In the genomic region with DNA sequence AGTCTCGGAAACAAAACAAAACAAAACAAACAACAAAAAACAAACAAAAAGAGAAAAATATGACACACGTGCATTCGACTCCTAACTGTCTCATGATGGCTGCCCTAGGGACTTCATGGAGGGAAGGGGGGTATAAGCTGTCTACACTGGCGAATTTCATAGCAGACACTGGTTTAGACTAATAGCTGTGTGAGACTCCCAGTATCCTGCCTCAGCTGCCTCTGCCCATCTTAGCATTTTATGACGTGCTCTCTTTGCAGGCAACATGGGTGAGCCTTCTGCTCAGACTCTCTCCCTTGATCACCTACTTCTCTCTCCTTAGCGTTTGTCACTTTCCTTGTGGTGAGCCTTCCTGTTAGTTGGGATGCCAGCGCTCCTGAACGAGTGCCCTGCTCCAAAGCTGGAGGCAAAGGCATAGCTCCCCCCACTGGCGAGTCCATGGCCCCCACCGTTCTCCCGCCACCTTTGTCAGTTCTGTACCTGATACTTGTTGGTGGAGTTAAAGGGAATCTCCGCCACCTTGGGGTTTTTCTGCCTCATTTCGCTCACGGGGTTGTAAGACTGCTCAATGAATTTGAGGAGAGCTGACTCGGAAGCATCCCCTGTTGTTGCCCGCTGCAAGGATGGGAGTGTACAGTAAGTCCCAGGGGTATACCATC, we compare ENCODE assay signal across 9 mouse cellular contexts. TPM values are rescaled to one million over a fixed set of nuclear protein-coding genes. Genes with fewer than 3 reads are reported as not detected.
DNase-seq lines count a peak whose midpoint lies in the region; ATAC-seq and TF ChIP-seq lines count a peak whose summit lies in the region.
"Had no signal": no experiment of that assay in that cellular context is flagged by ENCODE, and none has a peak within 500 bp of the region (broad histone marks: within the 10 kb centered on the region; RNA-seq: fewer than 3 reads in every experiment).

No protein-coding gene starts in this region.

- H3K9me3 ChIP-seq in hindbrain, embryonic 13.5 days: no peaks in the 10 kb centered on the region
- H3K9me3 ChIP-seq in hindbrain, embryonic 16.5 days (ENCODE audit: control insufficient read depth, low read length): no peaks in the 10 kb centered on the region
- H3K9me3 ChIP-seq in embryonic facial prominence, embryonic 10.5 days: no peaks in the 10 kb centered on the region
- no peaks in the 10 kb centered on the region for H3K9me3 ChIP-seq in heart, postnatal 0 days (replicated peaks; ENCODE audit: control insufficient read depth, low read length)

- H3K27ac ChIP-seq in hindbrain, embryonic 13.5 days: no peak overlapping the region
- H3K27ac ChIP-seq in hindbrain, embryonic 16.5 days (ENCODE audit: low read depth, low read length): no peak overlapping the region
- H3K27ac ChIP-seq in embryonic facial prominence, embryonic 10.5 days (replicated peaks): no peak overlapping the region
- peak overlapping the region; percentile 92; the same call in 1 of the 2 replicates for H3K27ac ChIP-seq in heart, postnatal 0 days (ENCODE audit: low read depth)

- peak; percentile 50 for DNase-seq in ES-CJ7 (ENCODE audit: low read depth, low spot score)
- DNase-seq in embryonic facial prominence, embryonic 10.5 days (ENCODE audit: low spot score): peak; percentile 41
- DNase-seq in heart, postnatal 0 days (ENCODE audit: low spot score): no peak
- peak; percentile 46 for DNase-seq in lung, postnatal 10 days
- DNase-seq in layer of hippocampus, adult 8-10 months (ENCODE audit: low spot score in 2 of 2): no peak
- no peak for DNase-seq in T-cell, adult 2 months (ENCODE audit: low spot score)

- TF ChIP-seq EP300 in heart, postnatal 0 days (IDR thresholded peaks at IDR 0.05; ENCODE audit: low read depth): no peak

- H3K9ac ChIP-seq in hindbrain, embryonic 13.5 days: no peak overlapping the region
- no peak overlapping the region for H3K9ac ChIP-seq in hindbrain, embryonic 16.5 days (ENCODE audit: low read depth, low read length)
- 0 out of 2 replicates have a peak overlapping the region, but pooled peaks have one; percentile 14 for H3K9ac ChIP-seq in heart, postnatal 0 days (replicated peaks; ENCODE audit: low read depth, low read length)

- WGBS in hindbrain, embryonic 13.5 days: 33% methylated on average over 16 of the region's 16 CpGs
- WGBS in hindbrain, embryonic 16.5 days: 32% methylated on average over 16 of the region's 16 CpGs
- 26% methylated on average over 16 of the region's 16 CpGs for WGBS in embryonic facial prominence, embryonic 10.5 days
- 28% methylated on average over 16 of the region's 16 CpGs for WGBS in heart, postnatal 0 days

- H3K4me2 ChIP-seq in hindbrain, embryonic 13.5 days: 0 out of 2 replicates have a peak overlapping the region, but pooled peaks have one; percentile 15
- H3K4me2 ChIP-seq in hindbrain, embryonic 16.5 days (ENCODE audit: low read length): no peak overlapping the region; the same call in 1 of the 2 replicates
- H3K4me2 ChIP-seq in heart, postnatal 0 days (ENCODE audit: low read depth, low read length): peak overlapping the region; percentile 37

- TF ChIP-seq CTCF in heart, postnatal 0 days (IDR thresholded peaks at IDR 0.05; ENCODE audit: low read depth): peak; percentile 58

- H3K27me3 ChIP-seq in hindbrain, embryonic 13.5 days: 0 out of 2 replicates have a peak, but pooled peaks cover 12% of the 10 kb centered on the region
- H3K27me3 ChIP-seq in hindbrain, embryonic 16.5 days (replicated peaks; ENCODE audit: control insufficient read depth, insufficient read depth, low read length): peaks cover 3% of the 10 kb centered on the region; the same call in 1 of the 2 replicates
- H3K27me3 ChIP-seq in embryonic facial prominence, embryonic 10.5 days (replicated peaks; ENCODE audit: low read depth, poor library complexity, severe bottlenecking): peaks cover 46% of the 10 kb centered on the region
- no peaks in the 10 kb centered on the region; the same call in 1 of the 2 replicates for H3K27me3 ChIP-seq in heart, postnatal 0 days (ENCODE audit: control insufficient read depth, insufficient read depth, low read length)

- no peak for ATAC-seq in hindbrain, embryonic 13.5 days (ENCODE audit: low FRiP score)
- no peak for ATAC-seq in hindbrain, embryonic 16.5 days
- ATAC-seq in heart, postnatal 0 days (ENCODE audit: insufficient read depth, low read depth): no peak

- H3K36me3 ChIP-seq in hindbrain, embryonic 13.5 days: no peaks in the 10 kb centered on the region
- H3K36me3 ChIP-seq in hindbrain, embryonic 16.5 days (ENCODE audit: control insufficient read depth, insufficient read depth, low read length): no peaks in the 10 kb centered on the region
- H3K36me3 ChIP-seq in embryonic facial prominence, embryonic 10.5 days (replicated peaks): no peaks in the 10 kb centered on the region
- no peaks in the 10 kb centered on the region for H3K36me3 ChIP-seq in heart, postnatal 0 days (replicated peaks; ENCODE audit: control insufficient read depth, insufficient read depth, low read length)

- H3K4me3 ChIP-seq in hindbrain, embryonic 13.5 days: no peak overlapping the region
- no peak overlapping the region for H3K4me3 ChIP-seq in hindbrain, embryonic 16.5 days (ENCODE audit: low read length)
- 0 out of 2 replicates have a peak overlapping the region, but pooled peaks have one; percentile 6 for H3K4me3 ChIP-seq in embryonic facial prominence, embryonic 10.5 days
- peak overlapping the region; percentile 5; the same call in 1 of the 2 replicates for H3K4me3 ChIP-seq in heart, postnatal 0 days (ENCODE audit: low read depth, low read length)

- peaks cover 15% of the 10 kb centered on the region for H3K4me1 ChIP-seq in hindbrain, embryonic 13.5 days (replicated peaks)
- peaks cover 2% of the 10 kb centered on the region; the same call in 1 of the 2 replicates for H3K4me1 ChIP-seq in hindbrain, embryonic 16.5 days (ENCODE audit: control insufficient read depth, insufficient read depth, low read depth, low read length)
- peaks cover 18% of the 10 kb centered on the region for H3K4me1 ChIP-seq in embryonic facial prominence, embryonic 10.5 days
- peaks cover 15% of the 10 kb centered on the region for H3K4me1 ChIP-seq in heart, postnatal 0 days (ENCODE audit: control insufficient read depth, insufficient read depth)

RNA-seq across cellular contexts. Expression of gene Atp1a4, which starts 14.5 kb away (rescaled TPM):
- polyA plus RNA-seq in hindbrain, embryonic 13.5 days (2015; fragmentation: Nextera tagmentation; extraction: Ambion mirVana): 0.06 TPM in 1 of 2 replicates, not detected in the other
- polyA plus RNA-seq in hindbrain, embryonic 16.5 days (2015; fragmentation: Nextera tagmentation; extraction: Ambion mirVana): 0.06 TPM in 1 of 2 replicates, not detected in the other
- polyA plus RNA-seq in embryonic facial prominence, embryonic 10.5 days (2016; fragmentation: Nextera tagmentation; extraction: Ambion mirVana): not detected in 2 replicates
- not detected in 2 replicates for total RNA-seq in heart, postnatal 0 days (2014; rRNA removed; ENCODE audit: low replicate concordance)
- polyA plus RNA-seq in heart, postnatal 0 days (2015; fragmentation: Nextera tagmentation; extraction: Ambion mirVana): 0.07 TPM in 2 replicates
- total RNA-seq in layer of hippocampus, adult 8-10 months (2022): not detected
- total RNA-seq: heart, adult 18-20 months had no signal

RNA-seq across cellular contexts. Expression of gene Igsf8, which starts 17.8 kb away (rescaled TPM):
- polyA plus RNA-seq in hindbrain, embryonic 13.5 days (2015; fragmentation: Nextera tagmentation; extraction: Ambion mirVana): 104 and 112 TPM in 2 replicates
- polyA plus RNA-seq in hindbrain, embryonic 16.5 days (2015; fragmentation: Nextera tagmentation; extraction: Ambion mirVana): 84.7 and 88.3 TPM in 2 replicates
- 33.7 and 39.5 TPM in 2 replicates for polyA plus RNA-seq in embryonic facial prominence, embryonic 10.5 days (2016; fragmentation: Nextera tagmentation; extraction: Ambion mirVana)
- total RNA-seq in heart, postnatal 0 days (2014; rRNA removed; ENCODE audit: low replicate concordance): 22.1 and 30.8 TPM in 2 replicates
- polyA plus RNA-seq in heart, postnatal 0 days (2015; fragmentation: Nextera tagmentation; extraction: Ambion mirVana): 11.4 and 12.6 TPM in 2 replicates
- 100 to 1,000 TPM; 226 to 260 (median 236) TPM for total RNA-seq in layer of hippocampus, adult 8-10 months (2022)

RNA-seq across cellular contexts. Expression of gene Casq1, which starts 24.0 kb away (rescaled TPM):
- 2.3 and 2.4 TPM in 2 replicates for polyA plus RNA-seq in hindbrain, embryonic 13.5 days (2015; fragmentation: Nextera tagmentation; extraction: Ambion mirVana)
- polyA plus RNA-seq in hindbrain, embryonic 16.5 days (2015; fragmentation: Nextera tagmentation; extraction: Ambion mirVana): 1.5 and 5.5 TPM in 2 replicates
- 1.6 TPM in 2 replicates for polyA plus RNA-seq in embryonic facial prominence, embryonic 10.5 days (2016; fragmentation: Nextera tagmentation; extraction: Ambion mirVana)
- total RNA-seq in heart, postnatal 0 days (2014; rRNA removed; ENCODE audit: low replicate concordance): 61.2 and 68.0 TPM in 2 replicates
- 60.3 and 65.0 TPM in 2 replicates for polyA plus RNA-seq in heart, postnatal 0 days (2015; fragmentation: Nextera tagmentation; extraction: Ambion mirVana)
- total RNA-seq in layer of hippocampus, adult 8-10 months (2022): under 1 TPM in 3 of 4 experiments, not detected in 1; 0.67 to 0.91 (median 0.78) TPM

RNA-seq across cellular contexts. Expression of gene Pea15a, which starts 37.1 kb away (rescaled TPM):
- 400 and 410 TPM in 2 replicates for polyA plus RNA-seq in hindbrain, embryonic 13.5 days (2015; fragmentation: Nextera tagmentation; extraction: Ambion mirVana)
- polyA plus RNA-seq in hindbrain, embryonic 16.5 days (2015; fragmentation: Nextera tagmentation; extraction: Ambion mirVana): 538 and 563 TPM in 2 replicates
- polyA plus RNA-seq in embryonic facial prominence, embryonic 10.5 days (2016; fragmentation: Nextera tagmentation; extraction: Ambion mirVana): 123 and 138 TPM in 2 replicates
- total RNA-seq in heart, postnatal 0 days (2014; rRNA removed; ENCODE audit: low replicate concordance): 78.3 and 105 TPM in 2 replicates
- 99.2 and 99.3 TPM in 2 replicates for polyA plus RNA-seq in heart, postnatal 0 days (2015; fragmentation: Nextera tagmentation; extraction: Ambion mirVana)
- 100 to 1,000 TPM; 445 to 463 (median 462) TPM for total RNA-seq in layer of hippocampus, adult 8-10 months (2022)

RNA-seq across cellular contexts. Expression of gene Atp1a2, which starts 54.2 kb away (rescaled TPM):
- 41.5 and 42.3 TPM in 2 replicates for polyA plus RNA-seq in hindbrain, embryonic 13.5 days (2015; fragmentation: Nextera tagmentation; extraction: Ambion mirVana)
- polyA plus RNA-seq in hindbrain, embryonic 16.5 days (2015; fragmentation: Nextera tagmentation; extraction: Ambion mirVana): 96.7 and 102 TPM in 2 replicates
- polyA plus RNA-seq in embryonic facial prominence, embryonic 10.5 days (2016; fragmentation: Nextera tagmentation; extraction: Ambion mirVana): 1.2 and 1.4 TPM in 2 replicates
- total RNA-seq in heart, postnatal 0 days (2014; rRNA removed; ENCODE audit: low replicate concordance): 130 and 131 TPM in 2 replicates
- 27.1 and 29.0 TPM in 2 replicates for polyA plus RNA-seq in heart, postnatal 0 days (2015; fragmentation: Nextera tagmentation; extraction: Ambion mirVana)
- 100 to 1,000 TPM; 613 to 678 (median 645) TPM for total RNA-seq in layer of hippocampus, adult 8-10 months (2022)

Comparison
In these comparisons a context has a peak if more than half of its experiments do, and no peak if none do; other contexts are left out.
1. H3K4me3 ChIP-seq: peak in embryonic facial prominence, embryonic 10.5 days (single experiment) and heart, postnatal 0 days (single experiment); none in hindbrain, embryonic 13.5 days (single experiment) and hindbrain, embryonic 16.5 days (single experiment).
2. DNase-seq: peak in ES-CJ7 (single experiment), embryonic facial prominence, embryonic 10.5 days (single experiment) and lung, postnatal 10 days (single experiment); none in heart, postnatal 0 days (single experiment), layer of hippocampus, adult 8-10 months (0 of 2) and T-cell, adult 2 months (single experiment).